Mouse (Mus musculus): ENCODE results near the gene Cacna2d1.
A peak's percentile ranks its signal among the peaks of the same experiment; 100 is the strongest.

Gene Cacna2d1

DNA sequence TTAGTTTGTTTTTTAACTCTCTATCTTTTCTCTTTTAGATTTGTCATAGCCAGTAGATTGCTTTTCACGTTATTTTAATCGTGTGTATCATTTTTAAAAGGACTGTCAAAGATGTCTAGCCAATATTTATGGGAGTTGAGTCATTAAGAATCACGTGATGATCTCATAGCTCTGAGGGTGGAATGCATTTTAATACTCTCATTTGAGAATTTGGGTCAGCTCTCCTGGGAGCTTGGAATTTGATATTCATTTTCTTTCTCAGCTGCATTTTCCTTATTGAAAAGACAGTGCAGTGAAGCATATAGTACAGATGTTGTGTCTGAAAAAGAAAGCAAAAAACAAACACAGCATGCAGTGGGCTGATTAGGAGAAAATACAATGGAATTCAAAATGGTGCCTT, 129.5 kb downstream of the Cacna2d1 start:
- no peak for DNase-seq

GRCm38 (mm10) chr5:16065816-16066215, 131.3 kb downstream of the Cacna2d1 start:
- DNase-seq = no peak

DNA sequence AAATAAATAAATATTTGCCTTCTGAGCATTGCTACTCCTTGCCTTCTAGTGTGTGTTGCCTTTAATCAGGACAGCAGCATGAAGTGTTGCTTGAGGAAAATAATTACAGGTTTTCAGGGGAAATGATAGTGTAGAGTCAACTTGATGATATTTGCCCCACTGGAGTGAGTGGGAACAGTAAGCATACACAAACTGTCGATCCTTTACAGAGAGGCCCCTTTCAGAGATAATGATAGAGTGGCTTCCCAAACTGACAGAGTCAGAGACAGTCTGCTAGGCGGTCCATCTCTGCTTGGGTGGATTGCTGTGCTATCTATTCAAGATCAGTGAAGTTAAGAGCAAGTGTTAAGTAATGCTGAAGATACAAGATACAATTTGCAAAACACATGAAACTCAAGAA, 147.8 kb downstream of the Cacna2d1 start:
- DNase-seq = no peak

- DNase-seq = no peak
Measured at GRCm38 (mm10) chr5:16086979-16087902, 152.8 kb downstream of the Cacna2d1 start.

DNA sequence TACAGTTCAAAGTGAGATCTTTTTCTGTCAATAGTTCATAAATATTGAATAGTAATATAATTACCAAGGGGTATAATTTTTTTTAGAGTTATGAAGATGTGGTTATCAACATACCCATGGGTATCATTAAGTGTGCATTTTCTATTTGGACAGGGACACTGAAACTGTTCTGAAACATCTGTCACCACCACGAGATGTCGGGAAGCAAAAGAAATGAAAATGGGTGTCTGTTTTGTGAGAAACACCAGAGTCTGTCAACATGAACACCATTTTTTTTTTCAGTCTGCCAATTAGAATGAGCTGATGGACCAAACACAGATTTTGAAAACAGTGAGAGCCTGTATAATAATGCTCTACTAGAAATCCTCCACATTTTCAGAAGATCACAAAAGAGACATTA, 153.5 kb downstream of the Cacna2d1 start:
- no peak for DNase-seq

DNA sequence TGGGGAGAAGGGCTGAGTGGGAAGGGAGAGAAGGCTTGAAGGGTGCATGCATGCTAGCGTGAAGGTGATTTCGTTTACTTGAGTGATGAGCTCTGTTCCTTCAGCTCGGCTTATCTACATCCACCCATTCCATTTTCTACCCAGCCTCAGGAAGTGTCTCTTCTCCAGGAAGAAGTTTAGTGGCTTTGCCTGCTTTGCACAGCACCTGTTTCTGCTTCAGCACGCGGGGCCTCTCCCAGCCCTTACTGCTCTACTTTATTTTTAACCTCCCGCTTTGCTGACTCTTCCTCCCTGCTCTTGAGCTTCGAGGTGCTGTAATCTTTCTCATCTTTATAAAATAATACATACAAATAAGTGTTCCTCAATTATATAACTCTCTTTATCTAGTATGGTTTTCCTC, 158.0 kb downstream of the Cacna2d1 start:
- no peak for DNase-seq

DNA sequence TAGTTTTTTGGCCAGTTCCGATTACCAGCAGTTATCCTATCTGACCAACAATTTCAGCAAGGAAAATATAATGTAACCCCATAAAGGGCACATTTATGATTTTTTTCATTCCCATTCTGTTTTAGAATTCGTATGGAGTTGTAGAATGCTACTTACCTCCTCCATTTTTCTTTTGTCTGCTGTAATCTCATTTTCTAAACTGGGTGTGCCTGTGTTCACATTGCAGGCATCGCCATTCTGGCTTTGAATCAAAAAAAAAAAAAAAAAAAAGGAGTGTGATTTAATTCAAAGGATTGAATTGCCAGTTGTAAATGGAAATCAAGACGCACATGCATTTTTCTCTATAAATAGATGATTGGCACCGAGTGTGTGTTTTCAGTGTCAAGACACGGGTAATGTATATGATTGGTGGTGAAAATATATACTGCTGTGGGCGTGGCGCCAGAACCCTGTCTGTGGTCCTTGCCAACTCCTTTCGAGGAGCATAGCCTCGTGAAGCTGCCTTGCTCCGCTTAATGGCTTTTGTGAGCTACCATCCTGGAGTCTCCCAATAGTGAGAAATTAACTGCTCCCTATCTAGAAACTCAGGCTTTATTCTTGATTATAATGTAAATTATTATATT, 158.7 kb downstream of the Cacna2d1 start:
- DNase-seq = peak in 1 of 2 experiments; percentile 22

DNA sequence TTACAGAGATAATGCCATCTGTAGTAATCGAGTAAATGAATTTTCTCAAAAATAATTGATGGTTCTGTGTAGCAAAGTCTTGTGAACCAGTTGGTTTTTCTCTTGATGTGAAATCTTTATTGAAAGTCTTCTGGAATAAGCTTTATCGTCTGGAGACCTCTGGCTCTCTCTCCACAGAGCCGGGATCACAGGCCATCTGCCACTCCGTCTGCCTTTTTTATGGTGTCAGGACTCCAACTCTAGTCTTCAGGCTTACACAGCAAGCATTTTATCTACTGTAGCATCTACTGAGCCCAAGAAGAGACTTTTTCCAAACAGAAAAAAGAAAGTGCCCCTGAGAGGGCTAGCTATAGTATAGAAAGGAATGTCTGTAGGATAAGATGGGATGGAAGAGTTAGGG, 160.9 kb downstream of the Cacna2d1 start:
- DNase-seq = no peak

- no peak for DNase-seq
Measured at GRCm38 (mm10) chr5:16098766-16099165, 164.3 kb downstream of the Cacna2d1 start.

DNA sequence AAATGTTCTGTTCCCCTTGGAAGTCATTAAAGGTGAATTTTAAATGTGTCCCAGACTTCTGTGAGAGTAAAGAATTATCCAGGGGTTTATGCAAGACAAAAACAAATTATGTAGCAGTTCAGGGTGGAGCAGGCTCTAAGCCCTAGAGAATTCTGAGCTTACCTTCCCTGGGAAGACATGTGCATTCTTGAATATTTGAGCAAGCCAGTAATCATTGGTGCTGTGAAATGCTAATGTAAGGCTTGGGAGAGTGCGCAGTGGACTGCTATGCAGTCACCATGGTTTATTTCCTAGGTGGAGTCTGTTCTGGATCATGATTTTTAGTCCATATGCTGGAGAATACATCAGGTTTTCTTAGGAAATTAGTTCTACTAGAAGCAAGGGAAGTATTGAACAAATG, 167.3 kb downstream of the Cacna2d1 start:
- no peak for DNase-seq

DNA sequence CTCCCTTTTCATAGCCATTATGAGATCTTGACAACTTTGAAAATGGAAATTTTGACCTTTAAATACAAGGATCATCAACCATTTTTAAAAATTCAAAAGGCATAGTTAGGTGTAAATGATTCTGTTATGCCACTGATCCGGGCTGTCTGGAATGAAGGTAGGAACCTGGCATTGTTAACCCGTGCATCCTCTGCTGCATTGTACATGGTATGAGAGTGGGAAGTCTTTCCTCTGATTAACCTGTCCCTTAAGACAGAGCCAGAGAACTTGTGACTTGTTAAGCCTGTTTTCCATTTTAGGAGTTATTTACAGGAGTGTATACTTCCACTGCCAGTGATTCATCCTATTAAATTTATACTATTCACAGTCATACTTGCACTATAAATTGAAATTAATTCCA, 171.2 kb downstream of the Cacna2d1 start:
- DNase-seq = no peak

GRCm38 (mm10) chr5:16110643-16111042, 176.2 kb downstream of the Cacna2d1 start:
- DNase-seq = no peak

- no peak for DNase-seq
Measured at GRCm38 (mm10) chr5:16113879-16114278, 179.4 kb downstream of the Cacna2d1 start.

DNA sequence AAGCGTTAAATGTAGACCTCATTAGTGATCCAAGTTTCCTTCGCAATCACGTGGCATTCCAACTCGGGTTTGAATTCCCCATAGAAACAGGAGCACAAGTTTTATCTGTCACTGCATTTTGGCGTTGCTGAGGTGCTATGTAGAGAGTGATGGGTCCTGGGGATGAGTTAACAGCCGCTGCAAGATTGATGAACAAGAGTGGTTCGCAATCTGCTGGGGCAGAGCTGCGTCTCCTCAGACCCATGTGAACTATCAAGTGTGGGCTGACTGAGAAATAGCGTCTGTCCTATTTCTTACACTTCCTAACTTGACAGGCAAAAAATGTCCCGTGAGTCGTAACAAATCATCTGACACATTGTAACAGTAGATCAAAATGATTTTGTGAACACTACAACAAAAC, 186.8 kb downstream of the Cacna2d1 start:
- peak in 1 of 2 experiments; percentile 20 for DNase-seq

- DNase-seq = no peak
Measured at GRCm38 (mm10) chr5:16122110-16122509, 187.6 kb downstream of the Cacna2d1 start.

DNA sequence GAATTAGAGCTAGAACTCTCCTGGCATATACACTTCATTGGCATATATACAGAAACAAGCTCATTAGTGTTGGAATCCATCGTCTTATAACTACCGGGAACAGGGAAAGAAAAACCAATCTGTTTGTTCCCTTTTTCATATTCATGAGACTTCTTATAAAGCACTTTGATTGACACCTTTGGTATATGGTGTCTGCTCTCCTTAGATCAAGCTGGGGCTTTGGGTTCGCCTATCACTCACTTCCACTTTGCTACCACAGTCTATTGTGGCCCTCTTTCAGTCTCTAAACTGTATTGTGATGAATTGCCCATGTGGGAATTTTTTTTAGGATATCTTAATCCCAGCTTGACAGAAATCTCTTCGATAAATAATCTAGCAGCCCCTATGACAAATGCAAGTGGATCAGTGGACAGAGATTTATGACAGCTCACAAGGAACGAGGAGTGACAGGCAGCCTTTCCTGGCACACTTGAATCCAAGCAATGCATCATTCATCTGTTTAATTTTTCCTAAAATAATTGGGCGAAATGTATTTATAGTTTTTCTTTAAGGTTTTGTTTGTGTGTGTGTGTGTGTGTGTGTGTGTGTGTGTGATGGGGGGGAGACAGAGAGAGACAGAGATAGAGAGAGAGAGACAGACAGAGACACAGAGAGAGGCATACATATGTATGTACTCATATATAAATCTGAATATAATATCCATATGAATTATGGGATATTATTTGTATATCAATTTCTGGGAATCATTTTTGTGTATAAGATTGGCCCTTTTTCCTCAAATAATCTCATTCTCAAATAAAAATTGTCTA, 200.0 kb downstream of the Cacna2d1 start:
- DNase-seq = no peak

DNA sequence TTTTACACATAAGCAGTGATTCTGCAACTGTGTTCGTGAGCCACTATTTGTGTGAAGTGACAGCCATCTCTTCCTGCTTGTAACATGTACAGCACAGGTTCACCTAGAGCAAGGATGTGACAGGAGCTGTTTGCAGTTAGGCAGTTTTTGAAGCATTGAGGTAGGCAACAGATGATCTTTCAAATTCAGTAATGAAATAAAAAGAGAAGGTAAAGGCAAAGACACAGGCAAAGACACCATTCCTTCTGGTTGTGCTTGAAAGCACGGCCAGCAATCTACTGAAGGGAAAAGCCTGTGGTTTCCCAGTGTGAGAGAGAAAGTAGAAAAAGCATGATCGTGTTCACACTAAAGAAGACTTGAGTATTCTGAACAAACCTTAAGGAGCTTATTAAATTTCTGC, 201.5 kb downstream of the Cacna2d1 start:
- no peak for DNase-seq

DNA sequence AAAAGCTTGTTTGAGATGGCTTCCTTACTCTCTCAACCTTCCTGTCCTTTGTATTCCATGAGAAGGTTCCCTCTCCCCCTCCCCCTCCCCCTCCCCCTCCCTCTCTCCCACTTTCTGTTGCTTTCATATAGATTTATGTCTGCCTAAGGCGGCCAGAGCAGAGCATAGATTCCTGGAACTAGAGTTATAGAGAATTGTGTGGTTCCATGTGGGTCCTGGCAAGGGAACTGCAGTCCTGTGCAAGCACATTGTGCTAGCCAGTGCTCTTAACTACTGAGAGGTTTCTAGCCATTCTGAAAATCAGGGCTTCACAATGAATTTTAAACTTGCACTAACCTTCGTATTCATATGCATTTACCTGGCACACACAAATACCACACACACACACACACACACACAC, 202.3 kb downstream of the Cacna2d1 start:
- DNase-seq = no peak

GRCm38 (mm10) chr5:16146602-16147001, 212.1 kb downstream of the Cacna2d1 start:
- DNase-seq = no peak

- DNase-seq = no peak
Measured at GRCm38 (mm10) chr5:16155375-16156284, 221.1 kb downstream of the Cacna2d1 start.

DNA sequence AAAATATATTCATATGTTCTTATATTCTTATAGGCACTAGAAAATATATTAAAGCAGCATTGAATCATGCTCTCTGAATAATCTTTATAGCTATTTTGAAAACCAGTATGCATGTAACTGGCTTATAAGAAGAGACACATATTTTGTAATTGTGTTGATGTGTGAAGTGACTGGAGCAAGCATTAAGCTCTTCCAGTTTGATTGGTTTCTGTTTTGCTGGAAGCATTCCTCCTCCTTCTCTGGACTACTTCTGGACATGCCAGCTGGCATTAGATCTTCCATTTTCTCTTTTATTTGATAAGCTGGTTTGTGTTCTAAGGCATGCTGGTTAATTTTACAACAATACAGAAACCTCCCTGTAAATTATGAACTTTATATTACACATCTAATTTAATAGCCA, 228.8 kb downstream of the Cacna2d1 start:
- DNase-seq = no peak

DNA sequence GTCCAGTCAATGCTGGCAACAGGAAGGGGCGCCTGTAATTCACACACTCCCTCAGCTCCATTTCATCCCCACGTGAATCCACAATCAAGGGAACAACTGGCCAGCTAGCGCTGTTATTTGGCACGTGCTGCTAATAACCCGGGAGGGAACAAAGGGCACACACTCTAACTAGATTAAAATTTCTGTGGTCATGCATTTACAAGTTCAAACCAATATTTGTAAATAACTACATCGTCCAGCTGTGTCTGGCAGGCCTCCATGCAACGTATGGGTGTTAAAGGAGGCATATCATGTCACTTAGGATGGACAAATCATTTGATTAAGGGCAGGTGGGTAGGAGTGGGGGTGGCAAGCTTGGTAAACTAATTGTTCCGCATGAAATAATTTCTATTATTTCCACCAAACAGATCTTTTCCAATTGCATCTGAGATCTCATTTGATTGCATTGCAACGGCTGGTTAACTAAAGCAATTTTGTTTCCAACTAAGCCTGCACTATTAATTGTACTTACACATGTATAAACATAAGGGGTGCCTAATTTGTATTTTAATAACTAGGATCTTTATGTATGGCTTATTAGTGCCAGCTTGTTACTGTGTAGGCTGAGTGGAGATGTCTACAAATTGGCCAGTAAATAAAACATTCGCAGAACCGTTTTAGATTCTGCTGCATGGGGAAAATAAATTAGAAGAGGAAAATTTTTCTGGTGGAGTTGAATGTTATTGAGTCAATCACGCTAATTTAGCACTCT, 231.8 kb downstream of the Cacna2d1 start:
- peak in 1 of 2 experiments; percentile 19 for DNase-seq

Measured in lung, postnatal 4 days (tissue).